Mouse (Mus musculus) MEL (cell line): ENCODE results near the gene Zdhhc17. TPM values are rescaled to one million over a fixed set of nuclear protein-coding genes. Genes with fewer than 3 reads are reported as not detected.

Experiments
- DNase-seq: peaks from one replicate; pipeline ENCODE4 v3.0.0; 2011; ENCODE audit warnings: low read depth, low spot score
- H3K27ac ChIP-seq: 2 replicates; pipeline ENCODE4 v1.5.1; 2012; ENCODE audit warnings: low read depth, mild to moderate bottlenecking, control low read depth, low read length, moderate library complexity; ENCODE audit not compliant: control insufficient read depth
- H3K27me3 ChIP-seq, 2 experiments: fragments of 150-350 bp in 1 of 2; sonication (generic) in 1 of 2; 2 replicates each; pipeline ENCODE4 v1.6.1; 2012; ENCODE audit warnings: low read length in 2 of 2, mild to moderate bottlenecking in 2 of 2, improper control_type of control experiment in 1 of 2, moderate library complexity in 1 of 2; ENCODE audit not compliant: insufficient read depth in 2 of 2, control insufficient read depth in 1 of 2
- H3K36me3 ChIP-seq, 2 experiments: 2 replicates each; pipeline ENCODE4 v1.6.1; 2012 to 2014; ENCODE audit warnings: low read length in 2 of 2, improper control_type of control experiment in 1 of 2, inconsistent platforms in 1 of 2, mild to moderate bottlenecking in 1 of 2; ENCODE audit not compliant: insufficient read depth in 2 of 2, control insufficient read depth in 1 of 2
- H3K4me1 ChIP-seq, 2 experiments: fragments of 150-350 bp in 1 of 2; sonication (generic) in 1 of 2; 2 replicates each; pipeline ENCODE4 v1.6.1; 2012; ENCODE audit warnings: low read length in 2 of 2, improper control_type of control experiment in 1 of 2, mild to moderate bottlenecking in 1 of 2; ENCODE audit not compliant: insufficient read depth in 2 of 2, control insufficient read depth in 1 of 2
- H3K4me3 ChIP-seq, 2 experiments: fragments of 150-350 bp in 1 of 2; sonication (generic) in 1 of 2; 2 replicates each; pipeline ENCODE4 v1.5.1; 2012; ENCODE audit warnings: low read depth in 2 of 2, low read length in 2 of 2, mild to moderate bottlenecking in 2 of 2, moderate library complexity in 2 of 2, control low read depth in 1 of 2, improper control_type of control experiment in 1 of 2; ENCODE audit not compliant: control insufficient read depth in 1 of 2, insufficient read depth in 1 of 2
- H3K79me2 ChIP-seq: 2 replicates; pipeline ENCODE4 v1.6.1; 2012; ENCODE audit warnings: mild to moderate bottlenecking, low read length, moderate library complexity; ENCODE audit not compliant: control insufficient read depth, poor library complexity, insufficient read depth
- H3K9ac ChIP-seq: 2 replicates; pipeline ENCODE4 v1.6.1; 2012; ENCODE audit warnings: low read depth, mild to moderate bottlenecking, control low read depth, low read length, moderate library complexity; ENCODE audit not compliant: control insufficient read depth, poor library complexity, severe bottlenecking
- H3K9me3 ChIP-seq: fragments of 150-350 bp; sonication (generic); replicated peaks from 2 replicates; pipeline ENCODE4 v1.6.1; 2012; ENCODE audit warnings: mild to moderate bottlenecking, low read length, improper control_type of control experiment, moderate library complexity; ENCODE audit not compliant: insufficient read depth
- CTCF ChIP-seq, 3 experiments: IDR thresholded peaks in 2 of 3; conservative IDR thresholded peaks in 1 of 3; 2 replicates each; pipeline ENCODE4 v1.5.1; 2011 to 2012; ENCODE audit warnings: low read length in 3 of 3, low read depth in 2 of 3, mild to moderate bottlenecking in 2 of 3, improper control_type of control experiment in 1 of 3, inconsistent platforms in 1 of 3, mixed read lengths in 1 of 3, moderate library complexity in 1 of 3; ENCODE audit not compliant: control insufficient read depth in 1 of 3, insufficient read depth in 1 of 3, poor library complexity in 1 of 3, severe bottlenecking in 1 of 3
- E2F4 ChIP-seq: IDR thresholded peaks from 2 replicates; pipeline ENCODE4 v1.6.1; 2011; ENCODE audit warnings: low read depth, low read length, improper control_type of control experiment, borderline replicate concordance
- ELF1 ChIP-seq: IDR thresholded peaks from 2 replicates; pipeline ENCODE4 v1.6.1; 2014; ENCODE audit warnings: low read depth, mild to moderate bottlenecking, inconsistent platforms, low read length, improper control_type of control experiment, moderate library complexity
- EP300 ChIP-seq, 2 experiments: IDR thresholded peaks; 2 replicates each; pipeline ENCODE4 v1.6.1; 2011; ENCODE audit warnings: improper control_type of control experiment in 2 of 2, low read length in 2 of 2, low read depth in 1 of 2, mild to moderate bottlenecking in 1 of 2
- ETS1 ChIP-seq: IDR thresholded peaks from 2 replicates; pipeline ENCODE4 v1.6.1; 2012; ENCODE audit warnings: low read depth, mild to moderate bottlenecking, inconsistent platforms, low read length, improper control_type of control experiment, moderate library complexity
- KAT2A ChIP-seq: conservative IDR thresholded peaks from 2 replicates; pipeline ENCODE4 v1.6.1; 2012; ENCODE audit warnings: low read depth, low read length, improper control_type of control experiment, inconsistent platforms
- MAFK ChIP-seq: IDR thresholded peaks from 2 replicates; pipeline ENCODE4 v1.6.1; 2011; ENCODE audit warnings: low read depth, mild to moderate bottlenecking, low read length, improper control_type of control experiment, borderline replicate concordance
- MAX ChIP-seq: IDR thresholded peaks from 2 replicates; pipeline ENCODE4 v1.6.1; 2011; ENCODE audit warnings: low read length, improper control_type of control experiment
- MYB ChIP-seq: IDR thresholded peaks from 2 replicates; pipeline ENCODE4 v1.6.1; 2011; ENCODE audit warnings: mild to moderate bottlenecking, low read depth, low read length, improper control_type of control experiment
- NELFE ChIP-seq: IDR thresholded peaks from 2 replicates; pipeline ENCODE4 v1.6.1; 2011; ENCODE audit warnings: low read depth, low read length, improper control_type of control experiment
- NRF1 ChIP-seq: IDR thresholded peaks from 2 replicates; pipeline ENCODE4 v1.6.1; 2014; ENCODE audit warnings: low read depth, mild to moderate bottlenecking, inconsistent platforms, low read length, improper control_type of control experiment, moderate library complexity; ENCODE audit not compliant: poor library complexity, insufficient read depth, severe bottlenecking
- POLR2A ChIP-seq, 2 experiments: IDR thresholded peaks; 2 replicates each; pipeline ENCODE4 v1.6.1; 2011 to 2012; ENCODE audit warnings: low read length in 2 of 2, mild to moderate bottlenecking in 2 of 2, control low read depth in 1 of 2, improper control_type of control experiment in 1 of 2, low read depth in 1 of 2, moderate library complexity in 1 of 2; ENCODE audit not compliant: control insufficient read depth in 1 of 2, insufficient read depth in 1 of 2, poor library complexity in 1 of 2
- POLR2AphosphoS5 ChIP-seq: IDR thresholded peaks from 2 replicates; pipeline ENCODE4 v1.6.1; 2012; ENCODE audit warnings: low read depth, borderline replicate concordance, mild to moderate bottlenecking, inconsistent platforms, low read length, moderate library complexity, mixed read lengths
- RCOR1 ChIP-seq: IDR thresholded peaks from 2 replicates; pipeline ENCODE4 v1.6.1; 2012; ENCODE audit warnings: low read depth, mild to moderate bottlenecking, inconsistent platforms, low read length, improper control_type of control experiment
- SMC3 ChIP-seq: IDR thresholded peaks from 2 replicates; pipeline ENCODE4 v1.6.1; 2011; ENCODE audit warnings: low read depth, low read length, improper control_type of control experiment
- TBP ChIP-seq: IDR thresholded peaks from 2 replicates; pipeline ENCODE4 v1.8.0; 2011; ENCODE audit warnings: low read depth, low read length, improper control_type of control experiment
- TCF12 ChIP-seq: IDR thresholded peaks from 2 replicates; pipeline ENCODE4 v1.6.1; 2014; ENCODE audit warnings: low read depth, mild to moderate bottlenecking, inconsistent platforms, low read length, improper control_type of control experiment, moderate library complexity
- USF2 ChIP-seq, 2 experiments: IDR thresholded peaks; 2 replicates each; pipeline ENCODE4 v1.6.1; 2011 to 2012; ENCODE audit warnings: improper control_type of control experiment in 2 of 2, low read length in 2 of 2, borderline replicate concordance in 1 of 2, inconsistent platforms in 1 of 2, low read depth in 1 of 2, mild to moderate bottlenecking in 1 of 2; ENCODE audit not compliant: insufficient read depth in 1 of 2
- ZC3H11A ChIP-seq: IDR thresholded peaks from 2 replicates; pipeline ENCODE4 v1.6.1; 2012; ENCODE audit warnings: low read depth, mild to moderate bottlenecking, inconsistent platforms, low read length, improper control_type of control experiment
- ZKSCAN1 ChIP-seq: IDR thresholded peaks from 2 replicates; pipeline ENCODE4 v1.6.1; 2012; ENCODE audit warnings: low read depth, mild to moderate bottlenecking, inconsistent platforms, low read length, improper control_type of control experiment, moderate library complexity
- ZMIZ1 ChIP-seq: IDR thresholded peaks from 2 replicates; pipeline ENCODE4 v1.6.1; 2012; ENCODE audit warnings: low read depth, mild to moderate bottlenecking, inconsistent platforms, low read length, improper control_type of control experiment, moderate library complexity
- ZNF384 ChIP-seq: IDR thresholded peaks from 2 replicates; pipeline ENCODE4 v1.6.1; 2012; ENCODE audit warnings: low read depth, mild to moderate bottlenecking, inconsistent platforms, low read length, improper control_type of control experiment
- polyA plus RNA-seq, 2 experiments: library from polyadenylated mRNA; stranded (reverse) in 1 of 2; unstranded in 1 of 2; fragments of >175 nt in 1 of 2; fragments of >200 nt in 1 of 2; gene quantifications; 2 replicates each; pipeline versions ENCODE4 v1.2.1 to v1.2.4; 2012; ENCODE audit warnings: low replicate concordance in 2 of 2, low read depth in 1 of 2; ENCODE audit not compliant: insufficient read length in 2 of 2, insufficient read depth in 1 of 2, missing spikeins in 1 of 2
- total RNA-seq: library from RNA; depleted of rRNA; stranded (reverse); fragments of 300-350 nt; gene quantifications from 2 replicates; pipeline ENCODE4 v1.2.3, GENCODE M21; 2012

Gene Zdhhc17
- total and polyA plus RNA-seq, 3 experiments: 14.9 to 16.6 TPM; not detected in 1

- Histone ChIP-seq H3K27me3 (no peaks in the 10 kb centered on the region), H3K27ac (no peak overlapping the region), H3K4me3 (no peak overlapping the region), H3K79me2 (no peaks in the 10 kb centered on the region), H3K9me3 (no peaks in the 10 kb centered on the region), H3K9ac (no peak overlapping the region)
- no peak for DNase-seq
- TF ChIP-seq USF2 (IDR thresholded peaks at IDR 0.05; ENCODE audit: borderline replicate concordance in 1 of 2, insufficient read depth in 1 of 2, low read depth in 1 of 2, low read length in 2 of 2) (no peak), ZC3H11A (no peak), ZNF384 (no peak), ETS1 (no peak), ELF1 (no peak), MYB (no peak), SMC3 (no peak), E2F4 (no peak), TCF12 (no peak), ZKSCAN1 (no peak), MAFK (no peak), NRF1 (no peak), KAT2A (no peak), NELFE (no peak), ZMIZ1 (no peak), CTCF (IDR thresholded peaks at IDR 0.05 in 2 of 3, conservative IDR thresholded peaks at IDR 0.05 in 1 of 3; ENCODE audit: control insufficient read depth in 1 of 3, insufficient read depth in 1 of 3, low read depth in 2 of 3, low read length in 3 of 3, poor library complexity in 1 of 3, severe bottlenecking in 1 of 3) (no peak), MAX (no peak), RCOR1 (no peak)
- TF ChIP-seq, all 39 proteins: peak for 0
- no peaks in the 10 kb centered on the region for H3K36me3 ChIP-seq
- H3K4me1 ChIP-seq: peaks cover 0 to 3% of the 10 kb centered on the region in 2 experiments; a peak in 1 of 4 replicates
Observed at GRCm38 (mm10) chr10:110916666-110917344, 93.1 kb downstream of the Zdhhc17 start.

GRCm38 (mm10) chr10:110903862-110904261, 106.1 kb downstream of the Zdhhc17 start:
- Histone ChIP-seq H3K79me2 (no peaks in the 10 kb centered on the region), H3K4me1 (peaks cover 0 to 4% of the 10 kb centered on the region in 2 experiments; a peak in 2 of 4 replicates), H3K27me3 (no peaks in the 10 kb centered on the region), H3K9ac (no peak overlapping the region), H3K36me3 (no peaks in the 10 kb centered on the region; a peak in 1 of 4 replicates), H3K9me3 (no peaks in the 10 kb centered on the region), H3K4me3 (no peak overlapping the region), H3K27ac (no peak overlapping the region)
- no peak for DNase-seq
- no peak for TF ChIP-seq TCF12
- no peak for TF ChIP-seq EP300 (IDR thresholded peaks at IDR 0.05; ENCODE audit: low read depth in 1 of 2, low read length in 2 of 2)
- no peak for TF ChIP-seq POLR2AphosphoS5
- TF ChIP-seq TBP: no peak
- no peak for TF ChIP-seq KAT2A
- no peak for TF ChIP-seq POLR2A (IDR thresholded peaks at IDR 0.05; ENCODE audit: control insufficient read depth in 1 of 2, insufficient read depth in 1 of 2, low read depth in 1 of 2, low read length in 2 of 2, poor library complexity in 1 of 2)
- no peak for TF ChIP-seq RCOR1
